ENCODE assay signal across 19 mouse cellular contexts in genomic region chr16:30937665-30938064, GRCm38 (mm10).
"Had no signal": no experiment of that assay in that cellular context is flagged by ENCODE, and none has a peak within 500 bp of the region (broad histone marks: within the 10 kb centered on the region; RNA-seq: fewer than 3 reads in every experiment).

No protein-coding gene starts in this region.

- H3K4me3 ChIP-seq: limb, embryonic 13.5 days; liver, embryonic 13.5 days; megakaryocyte, embryonic 14.5 days; midbrain, embryonic 10.5 days; midbrain, embryonic 13.5 days; neural tube, embryonic 13.5 days had no signal

- H3K27me3 ChIP-seq: liver, embryonic 13.5 days; midbrain, embryonic 13.5 days; neural tube, embryonic 13.5 days had no signal

- H3K9me3 ChIP-seq: limb, embryonic 13.5 days; liver, embryonic 13.5 days; midbrain, embryonic 10.5 days; midbrain, embryonic 13.5 days; neural tube, embryonic 13.5 days had no signal

- ATAC-seq: lung, postnatal 0 days; midbrain, embryonic 13.5 days; midbrain, embryonic 16.5 days had no signal

- H3K27ac ChIP-seq: limb, embryonic 13.5 days; liver, embryonic 13.5 days; midbrain, embryonic 10.5 days; midbrain, embryonic 13.5 days; neural tube, embryonic 13.5 days had no signal

- H3K36me3 ChIP-seq: limb, embryonic 13.5 days; liver, embryonic 13.5 days; midbrain, embryonic 10.5 days; midbrain, embryonic 13.5 days; neural tube, embryonic 13.5 days had no signal

- H3K9ac ChIP-seq: limb, embryonic 13.5 days; liver, embryonic 13.5 days; lung, embryonic 14.5 days; midbrain, embryonic 13.5 days; neural tube, embryonic 13.5 days had no signal

- DNase-seq: kidney, adult 18-20 months; kidney, adult 9 months; kidney, postnatal 14 days; kidney, postnatal 4 days; left cerebral cortex, postnatal 4 days; liver, embryonic 13.5 days; lung, embryonic 14.5 days; retina, postnatal 1 day; right cerebral cortex, postnatal 4 days; spleen, adult 18-20 months; thymus, adult 18-20 months; thymus, postnatal 4 days had no signal

- H3K4me2 ChIP-seq: limb, embryonic 13.5 days; liver, embryonic 13.5 days; lung, embryonic 14.5 days; midbrain, embryonic 13.5 days; neural tube, embryonic 13.5 days had no signal
